ENCODE assay signal across 15 mouse cellular contexts in the genomic region with DNA sequence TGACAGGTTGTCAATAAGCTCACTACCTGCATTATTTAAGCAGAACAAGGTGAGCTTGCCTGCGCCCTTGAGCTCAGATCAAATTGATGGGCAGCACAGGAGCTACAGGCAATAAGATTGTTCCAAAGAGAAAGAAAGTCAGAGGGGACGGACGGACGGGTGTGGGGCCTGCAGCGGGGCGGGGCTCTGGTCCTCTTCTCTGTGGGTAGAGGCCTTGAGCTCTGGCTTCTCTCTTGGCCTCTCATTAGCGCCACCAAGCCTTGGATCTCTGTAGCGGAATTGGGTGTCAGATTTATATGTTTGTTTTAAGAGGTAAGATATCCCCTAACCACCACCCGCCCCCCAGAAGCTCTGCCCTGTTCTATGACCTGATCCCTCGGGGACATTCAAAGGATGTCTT.
DNase-seq lines count a peak whose midpoint lies in the region; ATAC-seq and TF ChIP-seq lines count a peak whose summit lies in the region.
"Had no signal": no experiment of that assay in that cellular context is flagged by ENCODE, and none has a peak within 500 bp of the region (broad histone marks: within the 10 kb centered on the region; RNA-seq: fewer than 3 reads in every experiment).

No protein-coding gene starts in this region.

- no peaks in the 10 kb centered on the region for H3K27me3 ChIP-seq in heart, embryonic 12.5 days (replicated peaks)
- no peaks in the 10 kb centered on the region for H3K27me3 ChIP-seq in neural tube, embryonic 12.5 days (replicated peaks)
- no peaks in the 10 kb centered on the region for H3K27me3 ChIP-seq in hindbrain, postnatal 0 days (ENCODE audit: insufficient read depth, low read length)
- H3K27me3 ChIP-seq in embryonic facial prominence, embryonic 10.5 days (replicated peaks; ENCODE audit: low read depth, poor library complexity, severe bottlenecking): no peaks in the 10 kb centered on the region
- H3K27me3 ChIP-seq: liver, embryonic 15.5 days; stomach, embryonic 15.5 days had no signal

- intact Hi-C loops in heart, postnatal 36 days (cut with DNase I): no loop called here
- intact Hi-C loops in left cerebral cortex, postnatal 36 days (cut with DNase I): loop anchor here (5.0 kb wide), 1 partner anchor 33 kb away; no protein-coding TSS in a partner anchor

- whole genome bisulfite sequencing in heart, embryonic 12.5 days: 42% methylated on average over 10 of the region's 10 CpGs
- WGBS in neural tube, embryonic 12.5 days: 44% methylated on average over 10 of the region's 10 CpGs
- WGBS in hindbrain, postnatal 0 days: 46% methylated on average over 10 of the region's 10 CpGs
- WGBS in embryonic facial prominence, embryonic 10.5 days: 45% methylated on average over 10 of the region's 10 CpGs

- peaks cover 20% of the 10 kb centered on the region for H3K4me1 ChIP-seq in heart, embryonic 12.5 days (replicated peaks)
- peaks cover 10% of the 10 kb centered on the region for H3K4me1 ChIP-seq in neural tube, embryonic 12.5 days
- 0 out of 2 replicates have a peak, but pooled peaks cover 6% of the 10 kb centered on the region for H3K4me1 ChIP-seq in hindbrain, postnatal 0 days (ENCODE audit: insufficient read depth, low read length)
- H3K4me1 ChIP-seq in embryonic facial prominence, embryonic 10.5 days: peaks cover 15% of the 10 kb centered on the region
- H3K4me1 ChIP-seq: liver, embryonic 15.5 days had no signal

- H3K9ac ChIP-seq in heart, embryonic 12.5 days: peak overlapping the region; percentile 43
- no peak overlapping the region for H3K9ac ChIP-seq in neural tube, embryonic 12.5 days
- no peak overlapping the region for H3K9ac ChIP-seq in hindbrain, postnatal 0 days (replicated peaks; ENCODE audit: low read length)
- H3K9ac ChIP-seq: limb, embryonic 12.5 days; liver, embryonic 15.5 days; stomach, embryonic 15.5 days had no signal

- H3K9me3 ChIP-seq in heart, embryonic 12.5 days (replicated peaks): no peaks in the 10 kb centered on the region
- no peaks in the 10 kb centered on the region for H3K9me3 ChIP-seq in neural tube, embryonic 12.5 days
- no peaks in the 10 kb centered on the region for H3K9me3 ChIP-seq in hindbrain, postnatal 0 days (ENCODE audit: low read length)
- no peaks in the 10 kb centered on the region for H3K9me3 ChIP-seq in embryonic facial prominence, embryonic 10.5 days
- H3K9me3 ChIP-seq: limb, embryonic 12.5 days; liver, embryonic 15.5 days; stomach, embryonic 15.5 days had no signal

- TF ChIP-seq CTCF in hindbrain, postnatal 0 days (IDR thresholded peaks at IDR 0.05; ENCODE audit: low read depth): no peak

- H3K4me3 ChIP-seq in heart, embryonic 12.5 days: no peak overlapping the region
- H3K4me3 ChIP-seq in neural tube, embryonic 12.5 days: no peak overlapping the region
- H3K4me3 ChIP-seq in hindbrain, postnatal 0 days (ENCODE audit: low read length): no peak overlapping the region
- no peak overlapping the region for H3K4me3 ChIP-seq in embryonic facial prominence, embryonic 10.5 days
- H3K4me3 ChIP-seq: limb, embryonic 12.5 days; liver, embryonic 15.5 days; stomach, embryonic 15.5 days had no signal

- H3K36me3 ChIP-seq in heart, embryonic 12.5 days: no peaks in the 10 kb centered on the region
- H3K36me3 ChIP-seq in neural tube, embryonic 12.5 days: no peaks in the 10 kb centered on the region
- H3K36me3 ChIP-seq in hindbrain, postnatal 0 days (ENCODE audit: insufficient read depth, low read length): no peaks in the 10 kb centered on the region
- no peaks in the 10 kb centered on the region for H3K36me3 ChIP-seq in embryonic facial prominence, embryonic 10.5 days (replicated peaks)
- H3K36me3 ChIP-seq: G1E; limb, embryonic 12.5 days; liver, embryonic 15.5 days; stomach, embryonic 15.5 days had no signal

- DNase-seq in heart, postnatal 36 days: no peak
- DNase-seq in neural tube, embryonic 10.5 days (ENCODE audit: extremely low spot score, low spot score): no peak
- DNase-seq in hindbrain, postnatal 0 days (ENCODE audit: low spot score): no peak
- no peak for DNase-seq in embryonic facial prominence, embryonic 10.5 days (ENCODE audit: low spot score)
- no peak for DNase-seq in left cerebral cortex, postnatal 36 days (ENCODE audit: low spot score in 2 of 2)
- DNase-seq: adrenal gland, adult 2 months; gastrocnemius, postnatal 10 days; kidney, adult 18-20 months; lung, postnatal 10 days had no signal

- H3K27ac ChIP-seq in heart, embryonic 12.5 days (ENCODE audit: poor library complexity, severe bottlenecking): peak overlapping the region; percentile 89
- no peak overlapping the region for H3K27ac ChIP-seq in neural tube, embryonic 12.5 days
- peak overlapping the region; percentile 21; the same call in 1 of the 2 replicates for H3K27ac ChIP-seq in hindbrain, postnatal 0 days
- no peak overlapping the region for H3K27ac ChIP-seq in embryonic facial prominence, embryonic 10.5 days (replicated peaks)
- H3K27ac ChIP-seq: limb, embryonic 12.5 days; liver, embryonic 15.5 days; stomach, embryonic 15.5 days had no signal

- ATAC-seq in heart, embryonic 12.5 days (ENCODE audit: insufficient number of reproducible peaks, low FRiP score): no peak
- ATAC-seq in neural tube, embryonic 12.5 days (ENCODE audit: low FRiP score, low read depth): no peak
- no peak for ATAC-seq in hindbrain, postnatal 0 days

- H3K4me2 ChIP-seq in heart, embryonic 12.5 days: peak overlapping the region; percentile 31; the same call in 1 of the 2 replicates
- 0 out of 2 replicates have a peak overlapping the region, but pooled peaks have one; percentile 12 for H3K4me2 ChIP-seq in neural tube, embryonic 12.5 days (replicated peaks)
- H3K4me2 ChIP-seq in hindbrain, postnatal 0 days (ENCODE audit: low read depth, low read length): no peak overlapping the region
- H3K4me2 ChIP-seq: limb, embryonic 12.5 days; liver, embryonic 15.5 days; stomach, embryonic 15.5 days had no signal

Comparison
In these comparisons a context has a peak if more than half of its experiments do, and no peak if none do; other contexts are left out.
1. H3K27ac ChIP-seq: peak in heart, embryonic 12.5 days (single experiment) and hindbrain, postnatal 0 days (single experiment); none in neural tube, embryonic 12.5 days (single experiment) and embryonic facial prominence, embryonic 10.5 days (single experiment).